Comparison of ENCODE assay signal across 8 mouse cellular contexts in the genomic region with DNA sequence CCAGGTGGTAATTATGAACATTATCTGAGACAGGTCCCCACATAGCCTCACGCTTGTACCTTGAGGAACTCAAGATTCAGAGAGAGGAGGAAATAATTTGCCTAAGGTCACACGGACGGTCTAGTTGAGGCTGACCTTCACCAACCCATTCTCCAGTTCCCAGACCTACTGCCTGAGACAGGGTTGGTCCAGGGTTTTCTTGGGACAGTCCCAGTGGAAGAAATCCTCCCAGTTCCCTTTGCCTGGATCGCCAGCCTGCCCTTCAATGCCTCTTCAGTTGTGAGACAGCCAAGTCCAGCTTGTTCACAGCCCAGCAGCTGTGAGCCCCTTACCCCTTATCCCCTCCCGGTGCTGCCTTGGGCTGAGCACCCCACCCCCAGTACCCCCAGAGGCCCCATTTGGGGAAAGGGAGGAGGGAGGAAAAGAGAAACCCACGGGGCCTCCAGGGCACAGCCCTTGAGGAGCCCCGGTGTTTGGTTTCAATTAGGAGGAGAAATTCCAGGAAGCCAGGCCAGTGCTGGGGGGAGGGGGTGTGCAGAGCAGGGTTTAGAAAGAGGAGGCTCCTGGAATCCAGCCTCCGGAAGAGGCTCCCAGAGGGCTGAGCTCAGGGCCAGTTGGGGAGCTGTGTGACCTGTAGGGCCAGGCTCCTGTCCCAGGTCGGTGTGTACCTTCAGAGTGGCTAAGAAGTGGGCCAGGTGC. TPM values are rescaled to one million over a fixed set of nuclear protein-coding genes. Genes with fewer than 3 reads are reported as not detected.
A peak's percentile ranks its signal among the peaks of the same experiment; 100 is the strongest.
DNase-seq lines count a peak whose midpoint lies in the region; ATAC-seq and TF ChIP-seq lines count a peak whose summit lies in the region.

No protein-coding gene starts in this region.

- no peak overlapping the region for H3K9ac ChIP-seq in forebrain, postnatal 0 days
- H3K9ac ChIP-seq in hindbrain, embryonic 14.5 days: no peak overlapping the region
- H3K9ac ChIP-seq in liver, embryonic 11.5 days (ENCODE audit: low read depth, low read length): no peak overlapping the region; the same call in 1 of the 2 replicates
- H3K9ac ChIP-seq in neural tube, embryonic 14.5 days (replicated peaks; ENCODE audit: low read depth, low read length): no peak overlapping the region

- no peak for TF ChIP-seq CTCF in forebrain, postnatal 0 days (IDR thresholded peaks at IDR 0.05; ENCODE audit: low read depth)

- no peak overlapping the region for H3K4me3 ChIP-seq in forebrain, postnatal 0 days (ENCODE audit: low read depth, low read length)
- H3K4me3 ChIP-seq in hindbrain, embryonic 14.5 days (replicated peaks; ENCODE audit: low read length): no peak overlapping the region
- H3K4me3 ChIP-seq in liver, embryonic 11.5 days (ENCODE audit: low read depth, low read length): no peak overlapping the region
- no peak overlapping the region for H3K4me3 ChIP-seq in neural tube, embryonic 14.5 days (ENCODE audit: low read depth, low read length)

- peak; percentile 75 for DNase-seq in urinary bladder, postnatal 14 days (ENCODE audit: low spot score)
- DNase-seq in urinary bladder, adult 18-20 months (ENCODE audit: low spot score in 2 of 2): no peak
- DNase-seq in forebrain, postnatal 0 days: no peak
- no peak for DNase-seq in hindbrain, embryonic 14.5 days (ENCODE audit: low spot score)
- no peak for DNase-seq in liver, embryonic 11.5 days (ENCODE audit: low spot score)
- DNase-seq in spleen, postnatal 10 days (ENCODE audit: low spot score in 2 of 2): no peak
- no peak for DNase-seq in cerebellum, adult 11 months

- H3K27me3 ChIP-seq in forebrain, postnatal 0 days (ENCODE audit: insufficient read depth, low read length): no peaks in the 10 kb centered on the region
- no peaks in the 10 kb centered on the region for H3K27me3 ChIP-seq in hindbrain, embryonic 14.5 days (ENCODE audit: control insufficient read depth, insufficient read depth, low read length)
- no peaks in the 10 kb centered on the region for H3K27me3 ChIP-seq in liver, embryonic 11.5 days (replicated peaks; ENCODE audit: control insufficient read depth, insufficient read depth, low read length)
- H3K27me3 ChIP-seq in neural tube, embryonic 14.5 days (ENCODE audit: control insufficient read depth, insufficient read depth, low read length): no peaks in the 10 kb centered on the region

- H3K4me1 ChIP-seq in forebrain, postnatal 0 days (ENCODE audit: insufficient read depth): no peaks in the 10 kb centered on the region; the same call in 1 of the 2 replicates
- peaks cover 14% of the 10 kb centered on the region for H3K4me1 ChIP-seq in hindbrain, embryonic 14.5 days (replicated peaks; ENCODE audit: control insufficient read depth, insufficient read depth, low read length)
- peaks cover 23% of the 10 kb centered on the region for H3K4me1 ChIP-seq in liver, embryonic 11.5 days (replicated peaks; ENCODE audit: control insufficient read depth, insufficient read depth, low read length)
- peaks cover 7% of the 10 kb centered on the region; the same call in 1 of the 2 replicates for H3K4me1 ChIP-seq in neural tube, embryonic 14.5 days (ENCODE audit: control insufficient read depth, insufficient read depth, low read length)

- ATAC-seq in forebrain, postnatal 0 days: peak; percentile 38; the same call in 1 of the 2 replicates
- ATAC-seq in hindbrain, embryonic 14.5 days (ENCODE audit: low FRiP score): peak; percentile 43; the same call in 1 of the 2 replicates
- peak; percentile 67 for ATAC-seq in liver, embryonic 11.5 days (replicated peaks; ENCODE audit: low FRiP score)
- 0 out of 2 replicates have a peak, but pooled peaks have one; percentile 34 for ATAC-seq in neural tube, embryonic 14.5 days (ENCODE audit: low read depth)

- H3K4me2 ChIP-seq in forebrain, postnatal 0 days (ENCODE audit: low read depth): no peak overlapping the region
- no peak overlapping the region for H3K4me2 ChIP-seq in hindbrain, embryonic 14.5 days (replicated peaks)
- H3K4me2 ChIP-seq in liver, embryonic 11.5 days: peak overlapping the region; percentile 28; the same call in 1 of the 2 replicates
- no peak overlapping the region for H3K4me2 ChIP-seq in neural tube, embryonic 14.5 days (ENCODE audit: low read depth, low read length)

- WGBS in forebrain, postnatal 0 days: 22% methylated on average over 9 of the region's 9 CpGs
- WGBS in hindbrain, embryonic 14.5 days: 24% methylated on average over 9 of the region's 9 CpGs
- 21% methylated on average over 9 of the region's 9 CpGs for WGBS in liver, embryonic 11.5 days
- 26% methylated on average over 9 of the region's 9 CpGs for WGBS in neural tube, embryonic 14.5 days

- H3K36me3 ChIP-seq in forebrain, postnatal 0 days (ENCODE audit: insufficient read depth): no peaks in the 10 kb centered on the region
- H3K36me3 ChIP-seq in hindbrain, embryonic 14.5 days (replicated peaks; ENCODE audit: control insufficient read depth, insufficient read depth): no peaks in the 10 kb centered on the region
- H3K36me3 ChIP-seq in liver, embryonic 11.5 days (ENCODE audit: control insufficient read depth, insufficient read depth, low read length): no peaks in the 10 kb centered on the region
- H3K36me3 ChIP-seq in neural tube, embryonic 14.5 days (ENCODE audit: control insufficient read depth, insufficient read depth, low read length): no peaks in the 10 kb centered on the region

- no peaks in the 10 kb centered on the region for H3K9me3 ChIP-seq in forebrain, postnatal 0 days (ENCODE audit: low read length)
- H3K9me3 ChIP-seq in hindbrain, embryonic 14.5 days (ENCODE audit: control insufficient read depth, low read length): no peaks in the 10 kb centered on the region
- no peaks in the 10 kb centered on the region for H3K9me3 ChIP-seq in liver, embryonic 11.5 days (ENCODE audit: control insufficient read depth, low read length)
- H3K9me3 ChIP-seq in neural tube, embryonic 14.5 days (ENCODE audit: control insufficient read depth, low read length): no peaks in the 10 kb centered on the region

- H3K27ac ChIP-seq in forebrain, postnatal 0 days (ENCODE audit: low read depth, low read length): no peak overlapping the region
- H3K27ac ChIP-seq in hindbrain, embryonic 14.5 days: 0 out of 2 replicates have a peak overlapping the region, but pooled peaks have one; percentile 20
- H3K27ac ChIP-seq in liver, embryonic 11.5 days (ENCODE audit: low read depth, low read length): peak overlapping the region; percentile 59; the same call in 1 of the 2 replicates
- no peak overlapping the region; the same call in 1 of the 2 replicates for H3K27ac ChIP-seq in neural tube, embryonic 14.5 days (ENCODE audit: low read depth, low read length)

RNA-seq across cellular contexts. Expression of gene Acot11, which starts 42.9 kb away (rescaled TPM):
- 3.4 and 5.5 TPM in 2 replicates for total RNA-seq in forebrain, postnatal 0 days (2014; rRNA removed)
- polyA plus RNA-seq in forebrain, postnatal 0 days (2015; fragmentation: Nextera tagmentation; extraction: Ambion mirVana): 0.75 and 1.2 TPM in 2 replicates
- 2.0 and 2.1 TPM in 2 replicates for polyA plus RNA-seq in hindbrain, embryonic 14.5 days (2014; fragmentation: Nextera tagmentation; extraction: Ambion mirVana)
- polyA plus RNA-seq in liver, embryonic 11.5 days (2014; fragmentation: Nextera tagmentation; extraction: Ambion mirVana): 2.9 and 3.9 TPM in 2 replicates
- 1.4 and 1.9 TPM in 2 replicates for polyA plus RNA-seq in neural tube, embryonic 14.5 days (2014; fragmentation: Nextera tagmentation; extraction: Ambion mirVana)

Comparison
In these comparisons a context has a peak if more than half of its experiments do, and no peak if none do; other contexts are left out.
1. H3K27ac ChIP-seq: peak in hindbrain, embryonic 14.5 days (single experiment) and liver, embryonic 11.5 days (single experiment); none in forebrain, postnatal 0 days (single experiment) and neural tube, embryonic 14.5 days (single experiment).
2. Peak in every context shown above with its lines, with median percentiles within 50 percentile points of each other: ATAC-seq.